Mouse (Mus musculus) brain, adult 10 weeks (tissue): ENCODE data around the gene Olfr1320. TPM values are rescaled to one million over a fixed set of nuclear protein-coding genes. Genes with fewer than 3 reads are reported as not detected.

Experiments
- polyA plus RNA-seq: library from polyadenylated mRNA; stranded (reverse); fragments of 350-450 nt; fragmentation: Illumina TruSeq; extraction: RNeasy Lipid Tissue Mini Kit (QIAGEN cat#74804); gene quantifications from one replicate; pipeline ENCODE4 v1.2.3, GENCODE M21; 2015; ENCODE audit warnings: low read depth, low replicate concordance

The Olfr1320 gene
- polyA plus RNA-seq, result not detected

DNA sequence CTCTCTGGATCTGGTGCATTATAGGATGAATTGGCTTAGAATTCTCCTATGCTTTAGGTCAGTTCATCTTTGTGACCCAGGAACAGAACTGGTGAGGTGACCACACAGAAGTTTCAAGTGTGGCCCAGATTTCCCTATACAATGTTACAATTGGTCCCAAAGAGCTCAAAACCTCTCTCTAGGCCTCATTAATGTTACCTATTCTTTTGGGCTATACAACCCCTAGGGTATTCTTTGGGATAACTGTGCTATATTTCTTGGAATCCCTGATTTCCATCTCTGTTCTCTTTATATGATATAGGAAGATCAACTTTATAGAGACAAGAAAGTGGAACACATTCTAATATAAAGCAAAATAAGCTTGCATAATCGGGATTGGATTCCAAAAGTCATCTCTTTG, at the start of gene Olfr1320:
Gene Olfr1320, plus strand, starts transcription at position 301 of the 400 bp plus-strand sequence.

Other genes with a start within 250 kb of the Olfr1320 start
- gene Arhgap36, start 208.4 kb upstream of the Olfr1320 start, polyA plus RNA-seq, result 1.9 TPM
- gene Olfr1321, start 62.7 kb downstream of the Olfr1320 start, polyA plus RNA-seq, result not detected
- gene Igsf1, start 125.4 kb downstream of the Olfr1320 start, polyA plus RNA-seq, result 7.7 TPM
- gene Olfr1322, start 219.2 kb downstream of the Olfr1320 start, polyA plus RNA-seq, result not detected